Mouse (Mus musculus): ENCODE data around the gene Thada. TPM values are rescaled to one million over a fixed set of nuclear protein-coding genes. Genes with fewer than 3 reads are reported as not detected.

Gene Thada
- polyA plus RNA-seq, 1 experiment from 2014 or later: 12.5 TPM

DNA sequence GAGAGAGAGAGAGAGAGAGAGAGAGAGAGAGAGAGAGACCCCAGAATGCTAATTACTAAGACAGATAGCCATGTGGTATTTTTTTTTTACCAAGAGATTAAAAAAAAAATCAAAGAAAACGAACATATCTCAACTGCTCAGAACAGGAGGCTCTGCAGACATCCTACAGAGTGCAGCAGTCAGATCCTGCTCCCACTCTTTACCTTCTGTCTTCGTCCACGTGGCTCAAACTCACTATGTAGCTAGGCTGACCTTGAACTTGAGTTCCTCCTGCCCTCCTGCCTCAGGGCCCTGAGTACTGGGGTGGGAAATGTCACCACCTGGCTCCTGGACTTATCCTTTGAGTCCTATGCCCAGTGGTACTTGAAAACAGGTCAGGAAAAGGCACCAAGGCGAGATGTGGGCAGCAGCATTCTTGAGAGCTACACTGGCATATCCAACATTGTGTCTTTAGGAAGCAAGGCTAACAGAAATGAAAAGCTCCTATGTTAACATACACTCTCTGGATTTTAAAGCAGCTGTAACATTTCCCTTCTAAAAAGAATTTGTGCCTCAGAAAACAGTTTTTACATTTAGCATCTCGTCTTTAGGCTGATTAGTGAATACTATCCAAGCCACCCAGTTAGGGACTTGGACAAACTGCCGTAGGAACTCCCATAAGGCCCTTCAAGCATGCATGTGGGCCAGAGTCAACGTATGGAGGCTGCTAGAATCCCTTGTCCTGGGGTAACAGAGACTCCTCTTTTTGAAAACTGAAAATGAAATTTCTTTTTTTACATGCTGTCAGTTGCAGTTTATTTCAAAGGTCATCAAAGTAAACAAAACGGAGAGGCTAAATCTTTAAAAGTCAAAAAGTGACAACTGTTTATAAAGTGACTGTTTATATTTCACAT is 183.4 kb downstream of the Thada start:
- Histone ChIP-seq H3K4me1 (peaks cover 16% of the 10 kb centered on the region; the same call in 1 of the 2 replicates), H3K9me3 (replicated peaks) (no peaks in the 10 kb centered on the region), H3K27me3 (ENCODE audit: low read depth, poor library complexity, severe bottlenecking) (no peaks in the 10 kb centered on the region), H3K4me3 (no peak overlapping the region), H3K36me3 (peaks cover 9% of the 10 kb centered on the region; the same call in 1 of the 2 replicates), H3K27ac (no peak overlapping the region)
- WGBS: 87% methylated on average over 8 of the region's 8 CpGs
- DNase-seq (ENCODE audit: low spot score): no peak

GRCm38 (mm10) chr17:84279001-84279400 is 187.0 kb downstream of the Thada start:
- Histone ChIP-seq H3K27me3 (ENCODE audit: low read depth, poor library complexity, severe bottlenecking) (no peaks in the 10 kb centered on the region), H3K36me3 (no peaks in the 10 kb centered on the region), H3K4me1 (peaks cover 31% of the 10 kb centered on the region), H3K4me3 (no peak overlapping the region), H3K27ac (no peak overlapping the region), H3K9me3 (replicated peaks) (no peaks in the 10 kb centered on the region)
- 87% methylated on average over 8 of the region's 8 CpGs for WGBS
- no peak for DNase-seq (ENCODE audit: low spot score)

- Histone ChIP-seq H3K36me3 (no peaks in the 10 kb centered on the region), H3K4me1 (peaks cover 36% of the 10 kb centered on the region), H3K9me3 (replicated peaks) (no peaks in the 10 kb centered on the region), H3K27ac (peak overlapping the region; percentile 6; the same call in 1 of the 2 replicates), H3K4me3 (no peak overlapping the region), H3K27me3 (ENCODE audit: low read depth, poor library complexity, severe bottlenecking) (no peaks in the 10 kb centered on the region)
- no peak for DNase-seq (ENCODE audit: low spot score)
- WGBS: 81% methylated on average over 5 of the region's 5 CpGs
Observed at GRCm38 (mm10) chr17:84278193-84278953, 187.6 kb downstream of the Thada start.

DNA sequence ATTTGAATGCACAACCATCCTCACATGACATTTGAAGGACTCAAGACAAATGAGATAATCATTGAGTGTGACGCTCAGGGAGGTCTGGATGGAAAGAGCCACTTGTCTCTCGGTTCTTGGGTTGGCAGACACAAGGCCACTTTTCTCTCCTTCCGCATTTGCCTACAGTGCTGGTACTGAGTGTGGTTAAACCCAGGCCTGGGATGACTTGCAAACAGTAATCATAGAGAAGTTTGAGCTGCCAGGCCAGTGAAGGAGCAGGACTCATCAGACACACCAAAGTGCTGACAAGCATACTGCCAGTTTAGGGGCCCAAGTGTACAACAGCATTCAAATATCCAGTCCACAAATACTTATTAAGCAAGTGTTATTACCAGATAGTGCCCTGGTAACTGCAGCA is 191.0 kb downstream of the Thada start:
- Histone ChIP-seq H3K4me3 (no peak overlapping the region), H3K27me3 (ENCODE audit: low read depth, poor library complexity, severe bottlenecking) (no peaks in the 10 kb centered on the region), H3K27ac (peak overlapping the region; percentile 79), H3K36me3 (peaks cover 15% of the 10 kb centered on the region), H3K9me3 (replicated peaks) (no peaks in the 10 kb centered on the region), H3K4me1 (peaks cover 37% of the 10 kb centered on the region)
- DNase-seq (ENCODE audit: low spot score): no peak
- 76% methylated on average over 3 of the region's 3 CpGs for WGBS

DNA sequence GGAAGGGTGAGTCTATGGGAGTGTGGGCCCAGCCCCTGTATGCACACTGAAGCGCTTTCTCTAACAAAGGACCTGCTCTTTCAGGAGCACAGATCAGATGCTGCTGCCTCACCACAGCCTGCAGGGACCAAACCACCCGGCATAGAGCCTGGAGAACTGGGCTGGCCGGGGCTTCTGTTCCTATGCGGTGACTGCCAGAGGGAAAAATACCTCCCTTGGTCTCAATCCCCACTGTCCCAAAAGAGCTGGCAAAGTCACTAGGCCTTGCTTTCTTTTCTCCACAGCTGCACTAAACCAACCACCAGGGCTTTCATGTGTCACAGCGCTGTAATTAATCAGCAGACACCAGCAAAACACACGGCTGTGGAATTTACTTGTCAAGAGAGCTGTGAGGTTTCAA is 191.8 kb downstream of the Thada start:
- H3K9me3 ChIP-seq (replicated peaks): no peaks in the 10 kb centered on the region
- peak; percentile 61 for DNase-seq (ENCODE audit: low spot score)
- H3K36me3 ChIP-seq: peaks cover 19% of the 10 kb centered on the region
- H3K4me1 ChIP-seq: peaks cover 35% of the 10 kb centered on the region
- no peak overlapping the region for H3K4me3 ChIP-seq
- peak overlapping the region; percentile 79 for H3K27ac ChIP-seq
- WGBS: 37% methylated on average over 6 of the region's 6 CpGs
- no peaks in the 10 kb centered on the region for H3K27me3 ChIP-seq (ENCODE audit: low read depth, poor library complexity, severe bottlenecking)

DNA sequence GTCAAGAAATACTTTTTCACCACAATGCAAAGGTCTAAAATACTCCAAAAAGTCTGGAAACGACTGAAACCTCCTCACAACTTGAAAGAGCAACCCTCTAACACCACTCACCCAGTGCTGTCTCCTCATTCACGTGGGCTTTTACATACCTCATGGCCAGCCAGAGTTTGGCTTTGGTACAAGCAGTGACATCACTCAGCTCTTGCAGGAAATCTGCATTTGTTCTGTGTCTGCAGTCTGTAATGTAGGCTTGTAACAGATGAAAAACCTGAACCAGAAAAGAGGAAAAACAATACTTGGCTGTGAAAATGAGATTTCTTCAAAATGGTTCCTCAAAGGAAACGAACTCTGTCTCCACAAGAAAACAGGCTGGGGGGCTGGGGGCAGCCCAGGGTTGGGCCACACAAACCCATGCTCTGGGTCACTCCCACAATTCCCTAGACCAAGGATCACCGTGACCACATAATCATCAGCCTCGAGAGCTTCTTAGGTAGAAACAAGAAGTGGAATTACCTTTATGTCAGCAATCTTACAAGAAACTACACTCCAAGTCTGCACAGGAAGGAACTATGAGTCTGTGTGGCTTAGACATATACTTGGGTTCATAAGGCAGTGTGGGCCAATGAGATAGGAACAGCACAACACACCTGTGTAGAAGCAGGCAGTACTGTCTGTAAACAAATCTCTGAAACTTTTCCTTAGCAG is 193.3 kb downstream of the Thada start:
- no peak overlapping the region for H3K4me3 ChIP-seq
- no peak for DNase-seq (ENCODE audit: low spot score)
- peaks cover 29% of the 10 kb centered on the region for H3K36me3 ChIP-seq
- no peaks in the 10 kb centered on the region for H3K27me3 ChIP-seq (ENCODE audit: low read depth, poor library complexity, severe bottlenecking)
- peaks cover 26% of the 10 kb centered on the region for H3K4me1 ChIP-seq
- H3K27ac ChIP-seq: 0 out of 2 replicates have a peak overlapping the region, but pooled peaks have one; percentile 79
- 87% methylated on average over 5 of the region's 5 CpGs for WGBS
- H3K9me3 ChIP-seq (replicated peaks): no peaks in the 10 kb centered on the region

- Histone ChIP-seq H3K36me3 (peaks cover 31% of the 10 kb centered on the region), H3K27ac (peak overlapping the region; percentile 53; the same call in 1 of the 2 replicates), H3K9me3 (replicated peaks) (no peaks in the 10 kb centered on the region), H3K27me3 (ENCODE audit: low read depth, poor library complexity, severe bottlenecking) (no peaks in the 10 kb centered on the region), H3K4me1 (peaks cover 26% of the 10 kb centered on the region), H3K4me3 (no peak overlapping the region)
- DNase-seq (ENCODE audit: low spot score): no peak
- WGBS: 88% methylated on average over 6 of the region's 6 CpGs
Observed at GRCm38 (mm10) chr17:84271566-84272202, 194.3 kb downstream of the Thada start.

GRCm38 (mm10) chr17:84269722-84270121 is 196.3 kb downstream of the Thada start:
- H3K4me1 ChIP-seq: peaks cover 33% of the 10 kb centered on the region

DNA sequence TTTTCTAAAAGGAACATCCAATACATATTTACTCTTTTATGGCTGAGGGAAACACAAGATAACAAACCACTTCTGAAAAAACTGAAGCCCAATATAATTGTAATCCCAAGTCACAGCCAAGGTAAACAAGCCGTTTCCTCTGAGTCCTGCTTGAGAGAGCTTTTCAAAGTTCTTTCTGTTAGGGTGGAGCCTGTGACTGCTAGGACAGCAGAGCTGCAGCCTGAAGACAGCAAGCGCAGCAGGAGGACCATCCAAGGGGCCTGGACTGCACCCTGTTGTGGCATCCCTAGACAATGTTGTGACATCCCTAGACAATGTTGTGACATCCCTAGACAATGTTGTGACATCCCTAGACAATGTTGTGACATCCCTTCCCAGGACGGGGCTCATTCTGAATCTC is 197.6 kb downstream of the Thada start:
- DNase-seq (ENCODE audit: low spot score): no peak
- Histone ChIP-seq H3K27ac (no peak overlapping the region), H3K27me3 (ENCODE audit: low read depth, poor library complexity, severe bottlenecking) (no peaks in the 10 kb centered on the region), H3K36me3 (peaks cover 31% of the 10 kb centered on the region), H3K9me3 (replicated peaks) (no peaks in the 10 kb centered on the region), H3K4me3 (no peak overlapping the region), H3K4me1 (peaks cover 26% of the 10 kb centered on the region)
- 83% methylated on average over 3 of the region's 3 CpGs for WGBS

More at GRCm38 (mm10) chr17:84269722-84270121, 196.3 kb downstream of the Thada start:
- H3K36me3 ChIP-seq: peaks cover 31% of the 10 kb centered on the region
- no peaks in the 10 kb centered on the region for H3K9me3 ChIP-seq (replicated peaks)
- H3K27ac ChIP-seq: no peak overlapping the region
- H3K4me3 ChIP-seq: no peak overlapping the region
- H3K27me3 ChIP-seq (ENCODE audit: low read depth, poor library complexity, severe bottlenecking): no peaks in the 10 kb centered on the region
- DNase-seq (ENCODE audit: low spot score): no peak
- 88% methylated on average over 5 of the region's 5 CpGs for WGBS

DNA sequence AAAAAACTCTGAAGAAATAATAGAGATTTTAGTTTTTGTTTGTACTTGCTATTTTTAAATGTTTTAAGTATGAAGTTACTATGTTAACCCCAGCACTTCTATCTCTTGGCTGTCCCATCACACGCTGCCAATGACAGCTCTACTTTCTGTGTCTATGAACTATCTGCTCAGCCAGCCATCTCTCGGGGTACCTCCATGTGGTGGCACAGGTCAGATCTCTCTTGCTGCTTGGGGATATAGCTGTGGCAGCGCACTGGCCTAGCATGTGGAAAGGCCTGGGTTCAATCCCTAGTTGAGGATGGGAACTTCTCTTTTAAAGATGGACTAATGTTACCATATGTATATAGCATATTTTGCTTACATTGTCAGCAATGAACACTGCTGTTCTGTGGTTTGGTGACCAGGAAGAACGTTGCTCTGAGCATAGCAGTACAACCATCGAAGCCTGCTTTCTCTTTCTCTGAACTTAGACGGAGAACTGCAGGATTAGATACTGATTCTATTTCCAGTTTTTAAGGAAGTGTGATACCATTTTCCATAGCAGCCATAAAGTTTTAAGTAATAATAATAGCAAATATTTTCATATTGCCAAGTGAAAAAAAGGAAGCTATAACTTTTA is 198.4 kb downstream of the Thada start:
- no peaks in the 10 kb centered on the region for H3K27me3 ChIP-seq (ENCODE audit: low read depth, poor library complexity, severe bottlenecking)
- no peak overlapping the region for H3K4me3 ChIP-seq
- no peak overlapping the region for H3K27ac ChIP-seq
- H3K4me1 ChIP-seq: peaks cover 23% of the 10 kb centered on the region
- DNase-seq (ENCODE audit: low spot score): no peak
- no peaks in the 10 kb centered on the region for H3K9me3 ChIP-seq (replicated peaks)
- H3K36me3 ChIP-seq: peaks cover 31% of the 10 kb centered on the region
- 94% methylated on average over 6 of the region's 6 CpGs for WGBS

DNA sequence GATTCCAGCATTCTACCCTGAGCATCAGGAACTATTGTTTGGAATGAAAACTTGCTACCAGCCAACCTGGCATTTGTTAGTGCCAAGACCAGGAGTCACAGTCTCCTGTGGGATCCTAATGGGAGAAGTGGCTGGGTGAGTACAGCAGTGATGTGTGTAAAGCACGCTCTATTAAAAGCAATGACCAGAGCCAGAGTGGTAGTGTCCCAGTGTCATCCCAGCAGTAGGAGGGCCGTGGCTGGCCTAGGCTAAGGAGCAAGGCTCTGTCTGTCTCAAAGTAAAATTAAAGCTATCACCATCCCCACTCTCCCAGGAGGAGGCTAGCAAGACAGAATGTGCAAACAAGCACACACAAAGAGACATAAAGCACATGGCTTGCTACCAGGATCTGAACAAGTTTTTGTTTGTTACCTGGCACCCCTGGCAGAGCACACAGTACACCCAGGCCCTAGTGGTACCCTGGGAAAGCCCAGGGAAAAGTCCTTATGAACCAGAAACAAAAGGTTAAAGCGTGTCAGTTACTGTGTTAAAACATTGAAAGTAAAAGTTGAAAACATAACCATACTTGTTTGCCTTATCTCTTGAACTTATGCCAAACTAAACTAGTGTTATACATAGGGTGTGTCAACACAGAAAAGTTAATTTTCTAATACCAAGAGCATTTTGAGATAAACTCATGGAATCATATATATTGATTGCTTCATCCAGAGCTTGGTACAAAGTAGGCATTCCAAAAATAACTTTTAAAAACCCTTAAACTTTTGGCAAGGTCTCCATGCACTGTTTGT is 199.7 kb downstream of the Thada start:
- no peak for DNase-seq (ENCODE audit: low spot score)
- H3K4me3 ChIP-seq: no peak overlapping the region
- H3K4me1 ChIP-seq: peaks cover 22% of the 10 kb centered on the region
- peak overlapping the region; percentile 22; the same call in 1 of the 2 replicates for H3K27ac ChIP-seq
- no peaks in the 10 kb centered on the region for H3K9me3 ChIP-seq (replicated peaks)
- H3K27me3 ChIP-seq (ENCODE audit: low read depth, poor library complexity, severe bottlenecking): no peaks in the 10 kb centered on the region
- 88% methylated on average over 3 of the region's 3 CpGs for WGBS
- peaks cover 29% of the 10 kb centered on the region for H3K36me3 ChIP-seq
